Mouse (Mus musculus) ES-E14 (cell line): ENCODE measurements at regions not wholly inside any gene's neighbourhood (a gene's known extent, or its start where the extent isn't known, plus 50 kb on each side); places are given as distances from the start of the nearest gene placed in this dataset.

Experiments
- DNase-seq: peaks from one replicate; pipeline ENCODE4 v3.0.0-alpha.2; 2013; ENCODE audit warnings: low read depth, low spot score
- H3K27ac ChIP-seq: 2 replicates; pipeline ENCODE4 v1.5.1; 2012; ENCODE audit warnings: low read depth, mild to moderate bottlenecking, low read length, moderate library complexity, mixed read lengths; ENCODE audit not compliant: poor library complexity, insufficient read depth, severe bottlenecking
- H3K36me3 ChIP-seq: 2 replicates; pipeline ENCODE4 v1.6.1; 2012; ENCODE audit warnings: mild to moderate bottlenecking, low read length, moderate library complexity, mixed read lengths; ENCODE audit not compliant: control insufficient read depth, poor library complexity, insufficient read depth, severe bottlenecking
- H3K4me1 ChIP-seq, 2 experiments: fragments of 150-350 bp in 1 of 2; sonication (generic) in 1 of 2; 2 replicates each; pipeline ENCODE4 v1.6.1; 2012; ENCODE audit warnings: low read length in 2 of 2, mild to moderate bottlenecking in 1 of 2, mixed read lengths in 1 of 2; ENCODE audit not compliant: control insufficient read depth in 2 of 2, insufficient read depth in 2 of 2, poor library complexity in 1 of 2
- H3K4me3 ChIP-seq, 2 experiments: fragments of 150-350 bp in 1 of 2; sonication (generic) in 1 of 2; 2 replicates each; pipeline ENCODE4 v1.5.1; 2012; ENCODE audit warnings: low read length in 2 of 2, low read depth in 1 of 2, mild to moderate bottlenecking in 1 of 2, mixed read lengths in 1 of 2; ENCODE audit not compliant: insufficient read depth in 1 of 2, poor library complexity in 1 of 2, severe bottlenecking in 1 of 2
- H3K9ac ChIP-seq: 2 replicates; pipeline ENCODE4 v1.6.1; 2012; ENCODE audit warnings: low read depth, mild to moderate bottlenecking, low read length, mixed read lengths; ENCODE audit not compliant: poor library complexity, insufficient read depth, severe bottlenecking
- H3K9me3 ChIP-seq: fragments of 150-350 bp; sonication (generic); 2 replicates; pipeline ENCODE4 v1.6.1; 2012; ENCODE audit warnings: low read depth, mild to moderate bottlenecking, low read length; ENCODE audit not compliant: control insufficient read depth, insufficient read depth
- CHD2 ChIP-seq: IDR thresholded peaks from 2 replicates; pipeline ENCODE4 v1.6.1; 2014; ENCODE audit warnings: mild to moderate bottlenecking, low read depth, low read length, inconsistent platforms
- HCFC1 ChIP-seq: IDR thresholded peaks from 2 replicates; pipeline ENCODE4 v1.6.1; 2012; ENCODE audit warnings: low read length, inconsistent platforms, borderline replicate concordance; ENCODE audit not compliant: insufficient read depth
- MAFK ChIP-seq: IDR thresholded peaks from 2 replicates; pipeline ENCODE4 v1.6.1; 2014; ENCODE audit warnings: mild to moderate bottlenecking, low read depth, low read length, inconsistent platforms; ENCODE audit not compliant: insufficient read depth
- ZC3H11A ChIP-seq: IDR thresholded peaks from 2 replicates; pipeline ENCODE4 v1.6.1; 2012; ENCODE audit warnings: low read depth, mild to moderate bottlenecking, inconsistent platforms, low read length, borderline replicate concordance
- ZNF384 ChIP-seq: IDR thresholded peaks from 2 replicates; pipeline ENCODE4 v1.6.1; 2012; ENCODE audit warnings: low read depth, low read length, inconsistent platforms
- in situ Hi-C, 2 experiments: fragments of 600-800 bp; cut with MboI; formaldehyde crosslinking; loops; one replicate each; pipeline ENCODE4 v1.15.1; 2025; ENCODE audit warnings: low sequenced_read_pairs in 2 of 2, inconsistent platforms in 1 of 2; ENCODE audit not compliant: unreplicated experiment in 2 of 2

- no peak for DNase-seq
- Histone ChIP-seq H3K36me3 (no peaks in the 10 kb centered on the region), H3K9ac (no peak overlapping the region), H3K27ac (no peak overlapping the region), H3K4me3 (no peak overlapping the region), H3K4me1 (no peaks in the 10 kb centered on the region), H3K9me3 (no peaks in the 10 kb centered on the region)
- peak; percentile 26; the same call in 1 of the 2 replicates for TF ChIP-seq ZC3H11A
- TF ChIP-seq ZNF384, result no peak
- in situ Hi-C loops, result no loop called here
Observed at GRCm38 (mm10) chr4:101318836-101319235, 53.8 kb upstream of the Jak1 start.

- Histone ChIP-seq H3K9ac (no peak overlapping the region), H3K4me3 (no peak overlapping the region), H3K36me3 (no peaks in the 10 kb centered on the region), H3K27ac (no peak overlapping the region), H3K9me3 (no peaks in the 10 kb centered on the region), H3K4me1 (no peaks in the 10 kb centered on the region)
- DNase-seq, result no peak
- no peak for TF ChIP-seq CHD2
- TF ChIP-seq ZC3H11A, result no peak
- no peak for TF ChIP-seq MAFK
- no peak for TF ChIP-seq ZNF384
- no peak for TF ChIP-seq HCFC1
- in situ Hi-C loops, result no loop called here
Observed at GRCm38 (mm10) chr4:101316061-101316460, 51.0 kb upstream of the Jak1 start.
